Mouse (Mus musculus) heart, embryonic 16.5 days (tissue): ENCODE measurements around the gene Pam. TPM values are rescaled to one million over a fixed set of nuclear protein-coding genes. Genes with fewer than 3 reads are reported as not detected.

Source experiments
- ATAC-seq: fragments of 200-750 bp; cut with Nextera tagmentation; replicated peaks from 2 replicates; pipeline ENCODE4 v1.8.0; 2017; ENCODE audit warnings: moderate number of reproducible peaks; ENCODE audit not compliant: insufficient read depth, low FRiP score; ENCODE audit errors: extremely low read depth
- H3K27ac ChIP-seq: fragments of 300-500 bp; sonication (generic); 2 replicates; pipeline ENCODE4 v1.5.1; 2014; ENCODE audit warnings: mild to moderate bottlenecking, low read length, control low read depth, moderate library complexity
- H3K27me3 ChIP-seq: fragments of 300-500 bp; sonication (generic); 2 replicates; pipeline ENCODE4 v1.6.1; 2014; ENCODE audit warnings: low read length, mixed read lengths; ENCODE audit not compliant: control insufficient read depth, insufficient read depth
- H3K36me3 ChIP-seq: fragments of 300-500 bp; sonication (generic); 2 replicates; pipeline ENCODE4 v1.6.1; 2014; ENCODE audit not compliant: control insufficient read depth, insufficient read depth
- H3K4me1 ChIP-seq: fragments of 300-500 bp; sonication (generic); 2 replicates; pipeline ENCODE4 v1.6.1; 2014; ENCODE audit warnings: low read length, mixed read lengths; ENCODE audit not compliant: control insufficient read depth, insufficient read depth
- H3K4me2 ChIP-seq: fragments of 300-500 bp; sonication (generic); 2 replicates; pipeline ENCODE4 v1.6.1; 2014; ENCODE audit warnings: low read depth, mild to moderate bottlenecking, control low read depth, low read length
- H3K4me3 ChIP-seq: fragments of 300-500 bp; sonication (generic); 2 replicates; pipeline ENCODE4 v1.5.1; 2014; ENCODE audit warnings: mild to moderate bottlenecking, control low read depth, low read length
- H3K9ac ChIP-seq: fragments of 300-500 bp; sonication (generic); 2 replicates; pipeline ENCODE4 v1.6.1; 2014; ENCODE audit warnings: low read length, control low read depth
- H3K9me3 ChIP-seq: fragments of 300-500 bp; sonication (generic); replicated peaks from 2 replicates; pipeline ENCODE4 v1.6.1; 2016; ENCODE audit warnings: low read length; ENCODE audit not compliant: control insufficient read depth
- WGBS: fragments of 180-500 bp; shearing (Covaris S2); extraction: QIAGEN DNeasy Blood & Tissue Kit; methylation state at CpG from one replicate; pipeline ENCODE4 v1.1.7; 2014; 5-methylcytosine and 5-hydroxymethylcytosine counted together
- polyA plus RNA-seq: library from polyadenylated mRNA; unstranded; fragments of >200 nt; fragmentation: Nextera tagmentation; extraction: Ambion mirVana; gene quantifications from 2 replicates; pipeline ENCODE4 v1.2.1, GENCODE M21; 2015

Gene Pam
- polyA plus RNA-seq, 1 experiment from 2014 or later = 434 TPM

GRCm38 (mm10) chr1:98071436-98071835, 24.0 kb downstream of the Pam start:
- ATAC-seq = no peak
- H3K4me1 ChIP-seq = peaks cover 4% of the 10 kb centered on the region; the same call in 1 of the 2 replicates
- no peak overlapping the region for H3K9ac ChIP-seq
- no peak overlapping the region for H3K4me3 ChIP-seq
- WGBS = 84% methylated on average over 9 of the region's 9 CpGs
- H3K4me2 ChIP-seq = no peak overlapping the region
- no peak overlapping the region for H3K27ac ChIP-seq
- H3K36me3 ChIP-seq = no peaks in the 10 kb centered on the region
- H3K27me3 ChIP-seq = no peaks in the 10 kb centered on the region
- H3K9me3 ChIP-seq = peaks cover 3% of the 10 kb centered on the region

GRCm38 (mm10) chr1:98070743-98071325, 24.6 kb downstream of the Pam start:
- H3K4me1 ChIP-seq = peaks cover 4% of the 10 kb centered on the region; the same call in 1 of the 2 replicates
- peak overlapping the region; percentile 30; the same call in 1 of the 2 replicates for H3K27ac ChIP-seq
- ATAC-seq = peak; percentile 49; the same call in 1 of the 2 replicates
- H3K9ac ChIP-seq = no peak overlapping the region
- H3K4me2 ChIP-seq = no peak overlapping the region
- peaks cover 3% of the 10 kb centered on the region for H3K9me3 ChIP-seq
- WGBS = 58% methylated on average over 5 of the region's 5 CpGs
- H3K27me3 ChIP-seq = no peaks in the 10 kb centered on the region
- H3K36me3 ChIP-seq = no peaks in the 10 kb centered on the region
- no peak overlapping the region for H3K4me3 ChIP-seq

- H3K27ac ChIP-seq = no peak overlapping the region
- ATAC-seq = no peak
- H3K27me3 ChIP-seq = no peaks in the 10 kb centered on the region
- H3K4me1 ChIP-seq = peaks cover 4% of the 10 kb centered on the region; the same call in 1 of the 2 replicates
- H3K4me2 ChIP-seq = no peak overlapping the region
- H3K36me3 ChIP-seq = no peaks in the 10 kb centered on the region
- H3K9me3 ChIP-seq = peaks cover 3% of the 10 kb centered on the region
- H3K9ac ChIP-seq = no peak overlapping the region
- WGBS = 86% methylated on average over 4 of the region's 4 CpGs
- no peak overlapping the region for H3K4me3 ChIP-seq
Measured at GRCm38 (mm10) chr1:98068177-98068576, 27.3 kb downstream of the Pam start.

- 47% methylated on average over 2 of the region's 2 CpGs for WGBS
- no peak for ATAC-seq
Measured at GRCm38 (mm10) chr1:98062074-98062473, 33.4 kb downstream of the Pam start.

GRCm38 (mm10) chr1:98059401-98059800, 36.0 kb downstream of the Pam start:
- 35% methylated on average over 1 of the region's 1 CpGs for WGBS
- Histone ChIP-seq H3K27me3 (no peaks in the 10 kb centered on the region), H3K9me3 (no peaks in the 10 kb centered on the region), H3K4me1 (peaks cover 8% of the 10 kb centered on the region), H3K9ac (no peak overlapping the region), H3K36me3 (no peaks in the 10 kb centered on the region), H3K27ac (no peak overlapping the region), H3K4me3 (no peak overlapping the region), H3K4me2 (no peak overlapping the region)
- ATAC-seq = no peak

More at GRCm38 (mm10) chr1:98062074-98062473, 33.4 kb downstream of the Pam start:
- H3K4me3 ChIP-seq = no peak overlapping the region
- peaks cover 3% of the 10 kb centered on the region for H3K4me1 ChIP-seq
- no peaks in the 10 kb centered on the region for H3K27me3 ChIP-seq
- no peaks in the 10 kb centered on the region for H3K9me3 ChIP-seq
- H3K36me3 ChIP-seq = no peaks in the 10 kb centered on the region
- H3K4me2 ChIP-seq = no peak overlapping the region
- H3K9ac ChIP-seq = no peak overlapping the region
- H3K27ac ChIP-seq = no peak overlapping the region

- no peak overlapping the region for H3K9ac ChIP-seq
- H3K27ac ChIP-seq = no peak overlapping the region
- WGBS = 69% methylated on average over 11 of the region's 11 CpGs
- H3K36me3 ChIP-seq = no peaks in the 10 kb centered on the region
- H3K4me2 ChIP-seq = no peak overlapping the region
- ATAC-seq = no peak
- peaks cover 8% of the 10 kb centered on the region for H3K4me1 ChIP-seq
- H3K4me3 ChIP-seq = no peak overlapping the region
- no peaks in the 10 kb centered on the region for H3K27me3 ChIP-seq
- H3K9me3 ChIP-seq = no peaks in the 10 kb centered on the region
Measured at GRCm38 (mm10) chr1:98056996-98057945, 38.2 kb downstream of the Pam start.

GRCm38 (mm10) chr1:98056277-98056676, 39.2 kb downstream of the Pam start:
- Histone ChIP-seq H3K36me3 (no peaks in the 10 kb centered on the region), H3K27me3 (no peaks in the 10 kb centered on the region), H3K27ac (no peak overlapping the region), H3K4me2 (no peak overlapping the region), H3K9ac (no peak overlapping the region), H3K4me3 (no peak overlapping the region), H3K9me3 (no peaks in the 10 kb centered on the region), H3K4me1 (peaks cover 8% of the 10 kb centered on the region)
- ATAC-seq = no peak; the same call in 1 of the 2 replicates
- WGBS = 51% methylated on average over 6 of the region's 6 CpGs

GRCm38 (mm10) chr1:98055591-98055990, 39.9 kb downstream of the Pam start:
- peaks cover 8% of the 10 kb centered on the region for H3K4me1 ChIP-seq
- no peak overlapping the region for H3K4me2 ChIP-seq
- ATAC-seq = no peak
- H3K36me3 ChIP-seq = no peaks in the 10 kb centered on the region
- no peaks in the 10 kb centered on the region for H3K9me3 ChIP-seq
- 90% methylated on average over 8 of the region's 8 CpGs for WGBS
- no peak overlapping the region for H3K4me3 ChIP-seq
- no peak overlapping the region for H3K27ac ChIP-seq
- H3K27me3 ChIP-seq = no peaks in the 10 kb centered on the region
- no peak overlapping the region for H3K9ac ChIP-seq

- no peak overlapping the region for H3K27ac ChIP-seq
- WGBS = 58% methylated on average over 3 of the region's 3 CpGs
- no peaks in the 10 kb centered on the region for H3K27me3 ChIP-seq
- ATAC-seq = no peak
- no peak overlapping the region for H3K9ac ChIP-seq
- no peaks in the 10 kb centered on the region for H3K36me3 ChIP-seq
- H3K4me2 ChIP-seq = no peak overlapping the region
- H3K9me3 ChIP-seq = no peaks in the 10 kb centered on the region
- no peak overlapping the region for H3K4me3 ChIP-seq
- peaks cover 8% of the 10 kb centered on the region for H3K4me1 ChIP-seq
Measured at GRCm38 (mm10) chr1:98053994-98054393, 41.5 kb downstream of the Pam start.
